Mouse (Mus musculus) liver, adult 2 months (tissue): ENCODE results near the gene Pcsk2. TPM values are rescaled to one million over a fixed set of nuclear protein-coding genes. Genes with fewer than 3 reads are reported as not detected.

Source experiments
- DNase-seq: peaks from one replicate; pipeline ENCODE4 v3.0.0-alpha.2; 2011; ENCODE audit warnings: low read depth, low spot score; ENCODE audit errors: extremely low read depth
- H3K27ac ChIP-seq: fragments of 200-500 bp; replicated peaks from 2 replicates; pipeline ENCODE4 v1.5.1; 2012; ENCODE audit warnings: low read depth, mild to moderate bottlenecking, control low read depth, inconsistent platforms, low read length; ENCODE audit not compliant: insufficient read depth
- H3K27me3 ChIP-seq: fragments of 200-500 bp; 2 replicates; pipeline ENCODE4 v1.6.1; 2012; ENCODE audit warnings: mild to moderate bottlenecking, moderate library complexity, low read length, inconsistent platforms; ENCODE audit not compliant: control insufficient read depth, insufficient read depth
- H3K36me3 ChIP-seq: fragments of 200-500 bp; 2 replicates; pipeline ENCODE4 v1.6.1; 2012; ENCODE audit warnings: low read length, inconsistent platforms; ENCODE audit not compliant: control insufficient read depth, insufficient read depth
- H3K4me1 ChIP-seq: fragments of 200-500 bp; 2 replicates; pipeline ENCODE4 v1.6.1; 2011; ENCODE audit warnings: low read length; ENCODE audit not compliant: control insufficient read depth, insufficient read depth
- H3K4me3 ChIP-seq: fragments of 200-500 bp; 2 replicates; pipeline ENCODE4 v1.5.1; 2011; ENCODE audit warnings: low read depth, mild to moderate bottlenecking, control low read depth, low read length, moderate library complexity; ENCODE audit not compliant: insufficient read depth
- H3K79me2 ChIP-seq: fragments of 200-500 bp; 2 replicates; pipeline ENCODE4 v1.6.1; 2012; ENCODE audit warnings: inconsistent platforms, mild to moderate bottlenecking, low read length, moderate library complexity; ENCODE audit not compliant: control insufficient read depth, insufficient read depth
- H3K9ac ChIP-seq: fragments of 200-500 bp; 2 replicates; pipeline ENCODE4 v1.6.1; 2012; ENCODE audit warnings: low read depth, mild to moderate bottlenecking, control low read depth, inconsistent platforms, low read length
- CTCF ChIP-seq: fragments of 200-500 bp; IDR thresholded peaks from 2 replicates; pipeline ENCODE4 v1.5.1; 2011; ENCODE audit warnings: low read depth, low read length, control low read depth
- POLR2A ChIP-seq: fragments of 200-500 bp; IDR thresholded peaks from 2 replicates; pipeline ENCODE4 v1.6.1; 2011; ENCODE audit warnings: low read length, control low read depth; ENCODE audit not compliant: insufficient read depth; ENCODE audit errors: extremely low read depth
- WGBS: fragments of 180-500 bp; shearing (Covaris S2); methylation state at CpG from one replicate; pipeline ENCODE4 v1.1.7; 2018; 5-methylcytosine and 5-hydroxymethylcytosine counted together
- polyA plus RNA-seq: library from polyadenylated mRNA; depleted of rRNA; stranded (reverse); fragments of >200 nt; gene quantifications from 2 replicates; pipeline ENCODE4 v1.2.3, GENCODE M21; 2012
- total RNA-seq: library from RNA; depleted of rRNA; stranded (reverse); fragments of >200 nt; gene quantifications from 2 replicates; pipeline ENCODE4 v1.2.3, GENCODE M21; 2014

Gene Pcsk2
- total and polyA plus RNA-seq, 2 experiments, result not detected

- DNase-seq, result no peak
- no peak overlapping the region for H3K4me3 ChIP-seq
- H3K79me2 ChIP-seq, result no peaks in the 10 kb centered on the region
- H3K36me3 ChIP-seq, result no peaks in the 10 kb centered on the region
- H3K27ac ChIP-seq, result no peak overlapping the region
- no peak overlapping the region for H3K9ac ChIP-seq
- H3K4me1 ChIP-seq, result no peaks in the 10 kb centered on the region
- 85% methylated on average over 6 of the region's 6 CpGs for WGBS
- no peaks in the 10 kb centered on the region for H3K27me3 ChIP-seq
- TF ChIP-seq POLR2A (no peak), CTCF (no peak)
Observed at GRCm38 (mm10) chr2:143585341-143585740, 39.4 kb downstream of the Pcsk2 start.

- 77% methylated on average over 2 of the region's 2 CpGs for WGBS
- Histone ChIP-seq H3K9ac (no peak overlapping the region), H3K4me3 (no peak overlapping the region), H3K27ac (no peak overlapping the region), H3K79me2 (no peaks in the 10 kb centered on the region), H3K36me3 (no peaks in the 10 kb centered on the region), H3K4me1 (no peaks in the 10 kb centered on the region), H3K27me3 (no peaks in the 10 kb centered on the region)
- TF ChIP-seq POLR2A (no peak), CTCF (no peak)
- DNase-seq, result no peak
Observed at GRCm38 (mm10) chr2:143590398-143590797, 44.4 kb downstream of the Pcsk2 start.

- no peaks in the 10 kb centered on the region for H3K4me1 ChIP-seq
- 76% methylated on average over 3 of the region's 3 CpGs for WGBS
- H3K79me2 ChIP-seq, result no peaks in the 10 kb centered on the region
- H3K27me3 ChIP-seq, result no peaks in the 10 kb centered on the region
- H3K9ac ChIP-seq, result no peak overlapping the region
- no peak for TF ChIP-seq CTCF
- TF ChIP-seq POLR2A, result no peak
- DNase-seq, result no peak
- H3K36me3 ChIP-seq, result no peaks in the 10 kb centered on the region
- no peak overlapping the region for H3K4me3 ChIP-seq
- H3K27ac ChIP-seq, result no peak overlapping the region
Observed at GRCm38 (mm10) chr2:143603071-143603470, 57.1 kb downstream of the Pcsk2 start.

- WGBS, result 49% methylated on average over 2 of the region's 2 CpGs
- no peaks in the 10 kb centered on the region for H3K36me3 ChIP-seq
- no peaks in the 10 kb centered on the region for H3K27me3 ChIP-seq
- TF ChIP-seq CTCF (no peak), POLR2A (no peak)
- no peak overlapping the region for H3K27ac ChIP-seq
- DNase-seq, result no peak
- H3K4me3 ChIP-seq, result no peak overlapping the region
- H3K9ac ChIP-seq, result no peak overlapping the region
- H3K4me1 ChIP-seq, result no peaks in the 10 kb centered on the region
- H3K79me2 ChIP-seq, result no peaks in the 10 kb centered on the region
Observed at GRCm38 (mm10) chr2:143603871-143604512, 58.0 kb downstream of the Pcsk2 start.

- no peaks in the 10 kb centered on the region for H3K27me3 ChIP-seq
- no peak overlapping the region for H3K9ac ChIP-seq
- H3K4me3 ChIP-seq, result no peak overlapping the region
- no peak overlapping the region for H3K27ac ChIP-seq
- DNase-seq, result no peak
- H3K36me3 ChIP-seq, result no peaks in the 10 kb centered on the region
- no peaks in the 10 kb centered on the region for H3K79me2 ChIP-seq
- WGBS, result 70% methylated on average over 9 of the region's 9 CpGs
- TF ChIP-seq POLR2A (no peak), CTCF (no peak)
- H3K4me1 ChIP-seq, result no peaks in the 10 kb centered on the region
Observed at GRCm38 (mm10) chr2:143610355-143611331, 64.7 kb downstream of the Pcsk2 start.
